Mouse (Mus musculus) lung, adult 18-20 months (tissue): Measurements from ENCODE around the gene Rdx.

ENCODE experiments used
- DNase-seq, 2 experiments: peaks; one replicate each; pipeline ENCODE4 v3.0.0; 2022; ENCODE audit warnings: mixed read lengths in 2 of 2

Rdx gene

DNA sequence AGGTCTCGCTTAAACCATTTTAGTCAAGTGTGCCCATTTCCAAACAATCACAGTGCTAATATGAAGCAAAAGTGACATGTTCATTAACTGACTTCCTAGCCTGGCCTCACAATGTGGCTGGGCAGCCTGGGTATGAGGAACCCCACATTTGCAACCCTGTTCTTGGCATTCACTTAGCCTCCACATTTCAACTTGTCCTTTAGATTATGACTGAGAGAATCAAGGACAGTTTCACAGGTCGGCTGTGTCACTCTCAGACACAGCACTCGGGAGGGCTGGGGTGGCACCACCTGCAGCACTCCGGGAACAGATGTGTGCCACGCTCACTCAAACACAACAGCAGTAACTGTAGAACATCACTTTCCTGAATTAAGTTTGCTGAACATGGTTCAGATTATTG lies 66.1 kb downstream of the Rdx start:
- no peak for DNase-seq

DNA sequence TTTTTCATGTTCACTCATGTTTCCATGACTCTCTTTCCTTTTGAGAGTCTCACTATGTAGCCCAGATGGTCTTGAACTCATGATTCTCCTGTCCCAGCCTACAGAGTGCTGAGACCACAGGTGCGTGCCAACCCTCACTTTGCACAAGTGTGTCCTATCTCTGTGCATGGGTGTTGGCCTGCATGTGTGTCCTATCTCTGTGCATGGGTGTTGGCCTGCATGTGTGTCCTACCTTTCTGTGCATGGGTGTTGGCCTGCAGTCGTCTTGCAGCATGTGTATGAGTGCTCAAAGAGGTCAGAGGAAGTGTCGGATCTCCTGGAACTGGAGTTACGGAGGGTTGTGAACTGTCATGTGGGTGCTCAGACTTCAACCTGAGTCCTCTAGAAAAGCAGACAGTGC lies 72.2 kb downstream of the Rdx start:
- DNase-seq: no peak

DNA sequence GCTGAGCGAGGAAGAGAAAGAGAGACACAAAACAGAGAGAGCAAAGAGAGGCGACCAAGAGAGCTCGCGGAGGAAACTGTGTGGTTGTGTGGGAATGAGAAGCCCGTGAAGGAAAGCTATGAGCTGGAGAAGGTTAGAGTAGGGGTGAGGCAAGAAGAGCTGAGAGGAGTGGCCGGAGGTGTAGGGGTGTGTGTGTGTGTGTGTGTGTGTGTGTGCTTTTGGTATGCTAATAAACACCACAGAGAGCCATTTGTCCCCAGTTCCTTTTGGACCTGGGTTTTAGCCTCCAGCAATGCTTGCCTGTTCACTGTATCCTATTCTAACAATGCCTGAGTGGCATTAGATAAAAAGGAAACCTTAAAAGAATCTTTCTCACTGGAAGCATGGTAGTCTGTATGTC lies 78.3 kb downstream of the Rdx start:
- DNase-seq: no peak

DNA sequence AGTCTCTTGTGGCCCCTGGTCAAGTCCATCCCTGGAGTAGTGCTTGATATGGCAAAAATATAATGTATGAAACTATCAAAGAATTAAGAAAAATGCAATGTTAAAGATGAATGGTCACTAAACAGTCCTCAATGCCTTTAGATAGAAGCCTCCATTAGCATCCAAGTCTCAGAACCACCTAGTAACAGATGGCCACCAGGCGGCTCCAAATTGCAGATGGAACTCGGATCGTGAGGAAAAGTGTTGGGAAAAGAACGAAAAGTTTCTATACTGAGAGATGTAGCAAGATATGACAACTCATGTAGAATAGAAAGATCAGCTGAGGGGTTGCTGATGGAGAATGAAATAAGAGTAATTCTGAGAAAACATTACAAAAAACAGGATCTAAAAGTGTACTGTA lies 83.4 kb downstream of the Rdx start:
- no peak for DNase-seq

DNA sequence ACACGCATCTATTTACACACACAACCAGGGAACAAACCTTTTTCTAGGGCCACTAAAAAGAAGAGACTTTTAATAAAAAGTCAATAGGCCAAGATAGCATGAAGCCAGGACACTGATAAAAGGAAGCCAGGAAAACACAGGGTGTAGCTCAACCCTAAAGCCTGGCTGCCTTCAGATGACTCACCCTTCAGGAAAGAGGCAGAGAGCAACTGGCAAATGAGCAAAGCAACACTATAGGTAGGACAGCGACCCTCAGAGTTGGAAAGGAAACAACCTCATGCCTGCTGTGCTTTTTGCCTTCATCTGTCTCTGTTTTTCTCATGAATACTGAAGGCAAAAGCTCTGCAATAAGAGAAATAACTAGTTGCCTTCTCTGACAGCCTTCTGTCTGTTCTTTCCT lies 85.8 kb downstream of the Rdx start:
- DNase-seq: no peak
